Mouse (Mus musculus): ENCODE data around the gene Psmd3.
A peak's percentile ranks its signal among the peaks of the same experiment; 100 is the strongest.

Psmd3 gene

GRCm38 (mm10) chr11:98693201-98693600 lies 10.8 kb downstream of the Psmd3 start:
- DNase-seq: no peak

GRCm38 (mm10) chr11:98693746-98694145 lies 11.4 kb downstream of the Psmd3 start:
- DNase-seq: no peak

GRCm38 (mm10) chr11:98694301-98694700 lies 11.9 kb downstream of the Psmd3 start:
- DNase-seq: peak; percentile 47

- no peak for DNase-seq
Measured at GRCm38 (mm10) chr11:98695408-98695807, 13.1 kb downstream of the Psmd3 start.

- DNase-seq: peak; percentile 67
Measured at GRCm38 (mm10) chr11:98696454-98697216, 14.3 kb downstream of the Psmd3 start.

GRCm38 (mm10) chr11:98697225-98697624 lies 14.9 kb downstream of the Psmd3 start:
- no peak for DNase-seq

- no peak for DNase-seq
Measured at GRCm38 (mm10) chr11:98698849-98699640, 16.7 kb downstream of the Psmd3 start.

GRCm38 (mm10) chr11:98699911-98700310 lies 17.6 kb downstream of the Psmd3 start:
- DNase-seq: peak; percentile 90

GRCm38 (mm10) chr11:98701213-98701670 lies 18.9 kb downstream of the Psmd3 start, which contains the start of gene Csf3:
Csf3 (plus strand) TSS chr11:98701263.
- DNase-seq: no peak

- DNase-seq: no peak
Measured at GRCm38 (mm10) chr11:98702323-98702722, 20.0 kb downstream of the Psmd3 start.

- DNase-seq: no peak
Measured at GRCm38 (mm10) chr11:98705021-98705420, 22.7 kb downstream of the Psmd3 start.

- DNase-seq: peak; percentile 87
Measured at GRCm38 (mm10) chr11:98707401-98708281, 25.3 kb downstream of the Psmd3 start.

GRCm38 (mm10) chr11:98708282-98708956 lies 26.1 kb downstream of the Psmd3 start:
- no peak for DNase-seq

- DNase-seq: peak; percentile 81
Measured at GRCm38 (mm10) chr11:98709001-98709741, 26.8 kb downstream of the Psmd3 start.

GRCm38 (mm10) chr11:98710416-98711045 lies 28.2 kb downstream of the Psmd3 start:
- DNase-seq: peak; percentile 93

- DNase-seq: no peak
Measured at GRCm38 (mm10) chr11:98711046-98711434, 28.7 kb downstream of the Psmd3 start.

GRCm38 (mm10) chr11:98712009-98712408 lies 29.7 kb downstream of the Psmd3 start:
- DNase-seq: peak; percentile 69

GRCm38 (mm10) chr11:98713703-98714102 lies 31.3 kb downstream of the Psmd3 start:
- DNase-seq: no peak

GRCm38 (mm10) chr11:98715946-98716345 lies 33.6 kb downstream of the Psmd3 start:
- DNase-seq: no peak

GRCm38 (mm10) chr11:98717904-98718303 lies 35.5 kb downstream of the Psmd3 start:
- peak; percentile 86 for DNase-seq

GRCm38 (mm10) chr11:98720756-98721155 lies 38.4 kb downstream of the Psmd3 start:
- DNase-seq: no peak

All from kidney, postnatal 10 days (tissue).